Mouse (Mus musculus) NIH3T3 (cell line): ENCODE results near the gene Rnf217.

Experiments used
- DNase-seq: peaks from one replicate; pipeline ENCODE4 v3.0.0-alpha.2; 2012; ENCODE audit warnings: low read depth

Gene Rnf217

DNA sequence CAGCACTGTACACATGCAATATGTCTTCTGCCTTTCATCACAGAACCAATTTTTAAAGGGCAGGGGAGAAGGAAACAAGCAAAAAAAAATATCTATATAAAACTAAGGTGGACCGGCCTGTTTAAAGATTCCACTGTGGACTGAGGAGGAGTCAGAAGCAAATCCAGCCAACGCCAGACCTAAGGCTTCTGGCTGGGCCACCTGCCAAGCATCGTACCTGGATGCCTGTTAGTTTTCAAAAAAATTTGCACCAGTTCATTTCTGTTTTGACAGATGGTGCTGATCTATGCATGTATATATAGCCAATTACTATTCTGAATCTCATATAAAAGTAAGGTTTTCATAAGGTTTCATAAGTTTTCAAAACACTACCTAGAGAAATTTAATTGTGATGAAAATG, 113.2 kb downstream of the Rnf217 start:
- no peak for DNase-seq

GRCm38 (mm10) chr10:31494296-31494695, 114.7 kb downstream of the Rnf217 start:
- no peak for DNase-seq

- DNase-seq = peak; percentile 76
Observed at GRCm38 (mm10) chr10:31467043-31467898, 141.7 kb downstream of the Rnf217 start.

DNA sequence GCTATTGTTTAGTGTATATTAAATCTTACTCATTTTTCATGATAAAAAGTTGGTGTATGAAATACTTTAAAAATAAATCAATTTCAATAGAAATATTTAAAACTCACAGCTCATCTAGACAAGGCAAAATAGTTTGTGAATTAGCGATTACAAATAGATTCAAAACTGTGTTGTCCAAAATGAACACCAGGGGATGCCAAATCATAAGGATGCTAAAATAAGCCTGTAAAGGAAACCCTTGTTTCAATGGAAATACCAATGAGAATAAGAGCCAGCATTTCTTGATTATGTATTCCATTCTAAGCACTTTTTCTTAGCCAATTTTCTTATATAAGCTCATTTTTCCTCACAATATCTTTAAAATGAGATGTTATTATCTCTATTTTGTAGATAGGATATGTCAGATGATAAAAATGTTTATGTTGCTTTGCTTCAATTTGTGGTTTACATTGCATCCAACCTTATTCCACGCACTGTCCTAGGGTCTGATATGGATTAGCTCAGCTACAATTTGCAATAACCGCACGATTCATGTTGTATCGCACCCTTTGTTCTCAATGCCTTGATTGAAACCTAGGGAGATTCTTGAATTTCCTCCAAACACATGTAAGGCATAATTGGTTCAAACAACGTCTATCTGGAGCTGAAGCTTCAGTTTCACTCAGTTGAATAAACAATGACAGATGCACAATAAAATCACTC, 143.0 kb downstream of the Rnf217 start:
- DNase-seq = peak; percentile 79

- no peak for DNase-seq
Observed at GRCm38 (mm10) chr10:31465424-31465823, 143.6 kb downstream of the Rnf217 start.

DNA sequence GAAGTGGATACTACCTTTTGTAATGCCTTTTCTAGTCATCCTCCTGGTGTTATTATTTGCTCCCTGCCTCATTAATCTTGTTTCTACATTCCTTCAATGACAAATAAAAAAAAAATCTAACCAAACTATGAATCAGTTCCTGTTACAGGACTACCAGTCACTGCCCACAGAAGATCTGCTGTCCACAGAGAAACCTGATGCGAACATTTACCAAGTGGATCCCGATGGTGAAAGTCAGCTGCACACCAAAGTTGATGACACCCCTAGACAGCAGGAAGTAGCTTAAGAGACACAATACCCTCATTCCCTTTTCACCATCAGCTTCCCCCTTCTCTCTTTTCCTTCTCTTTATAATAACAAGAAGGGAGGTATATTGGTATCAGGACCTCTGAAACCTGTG, 145.9 kb downstream of the Rnf217 start:
- peak; percentile 12 for DNase-seq

- DNase-seq = no peak
Observed at GRCm38 (mm10) chr10:31456806-31457205, 152.2 kb downstream of the Rnf217 start.

GRCm38 (mm10) chr10:31447083-31447482, 161.9 kb downstream of the Rnf217 start:
- DNase-seq = no peak

DNA sequence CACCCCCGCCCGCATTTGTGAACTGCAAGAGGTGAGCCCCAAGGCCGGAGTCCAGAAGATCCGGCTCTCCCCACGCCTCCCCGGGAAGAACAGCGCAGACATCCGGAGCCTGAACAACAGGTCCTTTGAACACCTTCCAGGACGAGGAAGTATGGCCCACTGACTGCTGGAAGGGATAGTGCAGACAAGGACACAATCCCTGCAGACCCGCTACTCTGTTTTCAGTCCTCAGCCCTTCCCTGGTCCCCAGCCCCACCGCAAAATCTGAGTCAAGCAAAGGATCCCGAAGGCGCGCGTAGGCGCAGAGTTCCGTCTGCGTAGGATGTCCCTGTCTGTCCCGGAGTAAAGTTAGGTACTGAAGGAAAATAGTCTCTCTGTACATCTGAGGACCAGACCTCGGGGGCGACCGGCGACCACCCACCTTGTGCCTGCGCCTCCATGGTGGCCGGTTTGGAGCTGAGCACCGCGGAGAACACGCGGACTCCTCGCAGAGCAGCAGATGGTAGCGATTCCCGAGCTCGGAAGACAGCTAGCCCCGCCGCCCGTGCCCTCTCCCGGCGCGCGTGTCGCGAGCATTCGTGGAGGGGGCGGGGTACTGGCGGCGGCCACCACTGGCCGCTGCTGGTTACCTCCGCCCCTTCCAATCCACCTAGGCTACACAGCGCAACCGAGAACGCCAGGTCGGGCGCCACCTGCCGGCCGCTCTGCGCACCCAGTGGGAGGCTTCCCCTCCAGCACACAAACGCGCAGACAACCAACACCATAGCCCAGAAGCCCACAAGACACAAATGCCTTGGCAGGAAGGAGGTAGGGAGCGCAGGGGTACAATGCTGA, 163.5 kb downstream of the Rnf217 start, which contains the start of gene Tpd52l1:
Gene Tpd52l1 (minus strand): TSS at position 668 of the 834 bp plus-strand sequence.
- peak; percentile 73 for DNase-seq

GRCm38 (mm10) chr10:31444206-31444605, 164.8 kb downstream of the Rnf217 start:
- no peak for DNase-seq
